Comparison of ENCODE assay signal across 21 mouse cellular contexts in the genomic region with DNA sequence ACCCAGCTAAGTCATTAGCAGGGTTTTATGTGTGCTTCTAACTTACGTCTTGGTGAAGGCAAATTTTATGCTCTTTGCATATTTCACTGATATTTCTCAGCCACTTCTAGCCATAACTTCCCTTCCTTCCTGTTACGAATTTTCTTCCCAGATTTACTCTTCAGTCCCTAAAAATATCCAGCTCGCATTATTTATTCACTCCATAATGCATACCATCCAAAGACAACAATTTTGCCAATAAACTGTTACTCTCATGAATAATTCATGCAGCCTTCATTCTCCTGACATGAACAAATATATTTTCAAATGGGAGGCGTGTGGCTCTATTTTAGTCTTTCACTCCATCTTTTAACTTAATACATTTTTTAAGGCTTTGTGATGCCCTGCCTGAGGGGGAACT.
DNase-seq lines count a peak whose midpoint lies in the region; ATAC-seq and TF ChIP-seq lines count a peak whose summit lies in the region.
"Had no signal": no experiment of that assay in that cellular context is flagged by ENCODE, and none has a peak within 500 bp of the region (broad histone marks: within the 10 kb centered on the region; RNA-seq: fewer than 3 reads in every experiment).

No protein-coding gene starts in this region.

- TF ChIP-seq CTCF in kidney, postnatal 0 days (IDR thresholded peaks at IDR 0.05; ENCODE audit: low read depth): no peak

- ATAC-seq in forebrain, embryonic 15.5 days (replicated peaks): 0 out of 2 replicates have a peak, but pooled peaks have one; percentile 48
- no peak for ATAC-seq in forebrain, embryonic 11.5 days (replicated peaks; ENCODE audit: low FRiP score)
- ATAC-seq in kidney, postnatal 0 days (replicated peaks; ENCODE audit: low FRiP score, low read depth): no peak
- no peak for ATAC-seq in intestine, embryonic 15.5 days
- ATAC-seq: CD4-positive, CD25-positive, alpha-beta regulatory T cell, adult 4 months had no signal

- no peaks in the 10 kb centered on the region for H3K36me3 ChIP-seq in forebrain, embryonic 15.5 days
- no peaks in the 10 kb centered on the region for H3K36me3 ChIP-seq in forebrain, embryonic 11.5 days (ENCODE audit: control insufficient read depth, insufficient read depth, low read length)
- no peaks in the 10 kb centered on the region for H3K36me3 ChIP-seq in kidney, postnatal 0 days (ENCODE audit: insufficient read depth, low read length)
- H3K36me3 ChIP-seq in intestine, embryonic 15.5 days: no peaks in the 10 kb centered on the region
- H3K36me3 ChIP-seq: embryonic facial prominence, embryonic 12.5 days; hindbrain, embryonic 12.5 days; hindbrain, embryonic 15.5 days had no signal

- H3K4me3 ChIP-seq in forebrain, embryonic 15.5 days: no peak overlapping the region
- no peak overlapping the region for H3K4me3 ChIP-seq in forebrain, embryonic 11.5 days (ENCODE audit: low read depth, low read length)
- H3K4me3 ChIP-seq in kidney, postnatal 0 days (replicated peaks; ENCODE audit: low read depth, low read length): no peak overlapping the region
- H3K4me3 ChIP-seq in intestine, embryonic 15.5 days (replicated peaks): no peak overlapping the region
- H3K4me3 ChIP-seq: embryonic facial prominence, embryonic 12.5 days; erythroblast, embryonic 14.5 days; gastrocnemius, adult 2 months; hindbrain, embryonic 12.5 days; hindbrain, embryonic 15.5 days had no signal

- 51% methylated on average over 4 of the region's 4 CpGs for WGBS in forebrain, embryonic 15.5 days
- 85% methylated on average over 4 of the region's 4 CpGs for WGBS in forebrain, embryonic 11.5 days
- whole genome bisulfite sequencing in kidney, postnatal 0 days: 63% methylated on average over 4 of the region's 4 CpGs
- 82% methylated on average over 4 of the region's 4 CpGs for WGBS in intestine, embryonic 15.5 days

- no peaks in the 10 kb centered on the region for H3K9me3 ChIP-seq in forebrain, embryonic 15.5 days
- H3K9me3 ChIP-seq in forebrain, embryonic 11.5 days (ENCODE audit: control insufficient read depth, low read length): no peaks in the 10 kb centered on the region
- no peaks in the 10 kb centered on the region for H3K9me3 ChIP-seq in kidney, postnatal 0 days (replicated peaks; ENCODE audit: low read length)
- H3K9me3 ChIP-seq in intestine, embryonic 15.5 days: no peaks in the 10 kb centered on the region
- H3K9me3 ChIP-seq: embryonic facial prominence, embryonic 12.5 days; hindbrain, embryonic 12.5 days; hindbrain, embryonic 15.5 days had no signal

- DNase-seq in forebrain, embryonic 11.5 days (ENCODE audit: low spot score): no peak
- DNase-seq in kidney, postnatal 0 days (ENCODE audit: low spot score): peak; percentile 52
- DNase-seq in kidney, postnatal 25 days: no peak
- DNase-seq in brain, embryonic 18.5 days (ENCODE audit: low read depth, low spot score): peak; percentile 16
- DNase-seq: adrenal gland, adult 2 months; adrenal gland, postnatal 14 days; cerebellum, adult 18-20 months; cerebellum, adult 9-10 months; cerebellum, postnatal 14 days; gastrocnemius, adult 2 months; gastrocnemius, postnatal 14 days; heart, adult 11 months; kidney, adult 11 months had no signal

- no peak overlapping the region for H3K9ac ChIP-seq in forebrain, embryonic 15.5 days (replicated peaks)
- no peak overlapping the region for H3K9ac ChIP-seq in forebrain, embryonic 11.5 days (ENCODE audit: low read length)
- no peak overlapping the region for H3K9ac ChIP-seq in kidney, postnatal 0 days (ENCODE audit: low read depth, low read length)
- no peak overlapping the region for H3K9ac ChIP-seq in intestine, embryonic 15.5 days
- H3K9ac ChIP-seq: embryonic facial prominence, embryonic 12.5 days; hindbrain, embryonic 12.5 days; hindbrain, embryonic 15.5 days had no signal

- H3K4me1 ChIP-seq in forebrain, embryonic 15.5 days: peaks cover 11% of the 10 kb centered on the region
- H3K4me1 ChIP-seq in forebrain, embryonic 11.5 days (replicated peaks; ENCODE audit: control insufficient read depth, insufficient read depth, low read length): no peaks in the 10 kb centered on the region
- H3K4me1 ChIP-seq in kidney, postnatal 0 days (replicated peaks; ENCODE audit: insufficient read depth, low read length): no peaks in the 10 kb centered on the region
- H3K4me1 ChIP-seq in intestine, embryonic 15.5 days (replicated peaks): no peaks in the 10 kb centered on the region
- H3K4me1 ChIP-seq: embryonic facial prominence, embryonic 12.5 days; hindbrain, embryonic 12.5 days had no signal

- no peaks in the 10 kb centered on the region for H3K27me3 ChIP-seq in forebrain, embryonic 15.5 days
- H3K27me3 ChIP-seq in forebrain, embryonic 11.5 days (ENCODE audit: control insufficient read depth, insufficient read depth, low read length): no peaks in the 10 kb centered on the region
- H3K27me3 ChIP-seq in kidney, postnatal 0 days (ENCODE audit: insufficient read depth, low read length): no peaks in the 10 kb centered on the region
- no peaks in the 10 kb centered on the region for H3K27me3 ChIP-seq in intestine, embryonic 15.5 days (replicated peaks)
- H3K27me3 ChIP-seq: embryonic facial prominence, embryonic 12.5 days; hindbrain, embryonic 12.5 days; hindbrain, embryonic 15.5 days had no signal

- no peak overlapping the region for H3K4me2 ChIP-seq in forebrain, embryonic 15.5 days (replicated peaks)
- no peak overlapping the region for H3K4me2 ChIP-seq in forebrain, embryonic 11.5 days (ENCODE audit: low read depth, low read length, severe bottlenecking)
- no peak overlapping the region for H3K4me2 ChIP-seq in kidney, postnatal 0 days (ENCODE audit: low read length)
- H3K4me2 ChIP-seq in intestine, embryonic 15.5 days (replicated peaks): no peak overlapping the region
- H3K4me2 ChIP-seq: embryonic facial prominence, embryonic 12.5 days; heart, embryonic 11.5 days; hindbrain, embryonic 12.5 days; hindbrain, embryonic 15.5 days had no signal

- no peak overlapping the region for H3K27ac ChIP-seq in forebrain, embryonic 15.5 days (replicated peaks)
- no peak overlapping the region for H3K27ac ChIP-seq in forebrain, embryonic 11.5 days (ENCODE audit: low read depth, low read length)
- no peak overlapping the region for H3K27ac ChIP-seq in kidney, postnatal 0 days
- H3K27ac ChIP-seq in intestine, embryonic 15.5 days: no peak overlapping the region
- H3K27ac ChIP-seq: embryonic facial prominence, embryonic 12.5 days; gastrocnemius, adult 2 months; hindbrain, embryonic 12.5 days; hindbrain, embryonic 15.5 days had no signal

Comparison
In these comparisons a context has a peak if more than half of its experiments do, and no peak if none do; other contexts are left out.
1. DNase-seq: peak in kidney, postnatal 0 days (single experiment) and brain, embryonic 18.5 days (single experiment); none in forebrain, embryonic 11.5 days (single experiment) and kidney, postnatal 25 days (0 of 2).